Mouse (Mus musculus): ENCODE measurements around the gene Adora1.
A peak's percentile ranks its signal among the peaks of the same experiment; 100 is the strongest.

Adora1 gene

GRCm38 (mm10) chr1:134237438-134237837, 2.2 kb upstream of the Adora1 start:
- DNase-seq (ENCODE audit: low spot score), result no peak

GRCm38 (mm10) chr1:134236142-134236541, 911 bp upstream of the Adora1 start:
- DNase-seq (ENCODE audit: low spot score), result peak; percentile 53

GRCm38 (mm10) chr1:134234455-134235390, 508 bp downstream of the Adora1 start:
- peak; percentile 75 for DNase-seq (ENCODE audit: low spot score)

GRCm38 (mm10) chr1:134233681-134234454, 1.4 kb downstream of the Adora1 start:
- no peak for DNase-seq (ENCODE audit: low spot score)

- DNase-seq (ENCODE audit: low spot score), result peak; percentile 79
Observed at GRCm38 (mm10) chr1:134232778-134233531, 2.3 kb downstream of the Adora1 start.

- DNase-seq (ENCODE audit: low spot score), result no peak
Observed at GRCm38 (mm10) chr1:134232326-134232725, 2.9 kb downstream of the Adora1 start.

- no peak for DNase-seq (ENCODE audit: low spot score)
Observed at GRCm38 (mm10) chr1:134231681-134232080, 3.5 kb downstream of the Adora1 start.

GRCm38 (mm10) chr1:134231270-134231669, 4.0 kb downstream of the Adora1 start:
- DNase-seq (ENCODE audit: low spot score), result no peak

- DNase-seq (ENCODE audit: low spot score), result no peak
Observed at GRCm38 (mm10) chr1:134230638-134231228, 4.5 kb downstream of the Adora1 start.

- DNase-seq (ENCODE audit: low spot score), result no peak
Observed at GRCm38 (mm10) chr1:134229806-134230575, 5.2 kb downstream of the Adora1 start.

- no peak for DNase-seq (ENCODE audit: low spot score)
Observed at GRCm38 (mm10) chr1:134226739-134227138, 8.5 kb downstream of the Adora1 start.

- DNase-seq (ENCODE audit: low spot score), result no peak
Observed at GRCm38 (mm10) chr1:134225375-134225774, 9.9 kb downstream of the Adora1 start.

- DNase-seq (ENCODE audit: low spot score), result no peak
Observed at GRCm38 (mm10) chr1:134224649-134225227, 10.5 kb downstream of the Adora1 start.

GRCm38 (mm10) chr1:134222122-134223055, 12.8 kb downstream of the Adora1 start:
- DNase-seq (ENCODE audit: low spot score), result peak; percentile 79

GRCm38 (mm10) chr1:134221172-134221571, 14.1 kb downstream of the Adora1 start:
- no peak for DNase-seq (ENCODE audit: low spot score)

GRCm38 (mm10) chr1:134219608-134220007, 15.6 kb downstream of the Adora1 start:
- DNase-seq (ENCODE audit: low spot score), result peak; percentile 38

GRCm38 (mm10) chr1:134217942-134218341, 17.3 kb downstream of the Adora1 start:
- no peak for DNase-seq (ENCODE audit: low spot score)

GRCm38 (mm10) chr1:134217028-134217481, 18.2 kb downstream of the Adora1 start:
- DNase-seq (ENCODE audit: low spot score), result peak; percentile 70

- DNase-seq (ENCODE audit: low spot score), result peak; percentile 63
Observed at GRCm38 (mm10) chr1:134216629-134216971, 18.6 kb downstream of the Adora1 start.

Measured in testis, postnatal 10 days (tissue).